Mouse (Mus musculus): Measurements from ENCODE around the gene Lix1l.
"Not testable (repeated sequence)": the region's sequence is repeated elsewhere in the genome, so short reads cannot be mapped to it uniquely, and the experiment has no call there.

The Lix1l gene

GRCm38 (mm10) chr3:96634015-96634414 lies 33.1 kb downstream of the Lix1l start:
- DNase-seq (ENCODE audit: low spot score): no peak

DNA sequence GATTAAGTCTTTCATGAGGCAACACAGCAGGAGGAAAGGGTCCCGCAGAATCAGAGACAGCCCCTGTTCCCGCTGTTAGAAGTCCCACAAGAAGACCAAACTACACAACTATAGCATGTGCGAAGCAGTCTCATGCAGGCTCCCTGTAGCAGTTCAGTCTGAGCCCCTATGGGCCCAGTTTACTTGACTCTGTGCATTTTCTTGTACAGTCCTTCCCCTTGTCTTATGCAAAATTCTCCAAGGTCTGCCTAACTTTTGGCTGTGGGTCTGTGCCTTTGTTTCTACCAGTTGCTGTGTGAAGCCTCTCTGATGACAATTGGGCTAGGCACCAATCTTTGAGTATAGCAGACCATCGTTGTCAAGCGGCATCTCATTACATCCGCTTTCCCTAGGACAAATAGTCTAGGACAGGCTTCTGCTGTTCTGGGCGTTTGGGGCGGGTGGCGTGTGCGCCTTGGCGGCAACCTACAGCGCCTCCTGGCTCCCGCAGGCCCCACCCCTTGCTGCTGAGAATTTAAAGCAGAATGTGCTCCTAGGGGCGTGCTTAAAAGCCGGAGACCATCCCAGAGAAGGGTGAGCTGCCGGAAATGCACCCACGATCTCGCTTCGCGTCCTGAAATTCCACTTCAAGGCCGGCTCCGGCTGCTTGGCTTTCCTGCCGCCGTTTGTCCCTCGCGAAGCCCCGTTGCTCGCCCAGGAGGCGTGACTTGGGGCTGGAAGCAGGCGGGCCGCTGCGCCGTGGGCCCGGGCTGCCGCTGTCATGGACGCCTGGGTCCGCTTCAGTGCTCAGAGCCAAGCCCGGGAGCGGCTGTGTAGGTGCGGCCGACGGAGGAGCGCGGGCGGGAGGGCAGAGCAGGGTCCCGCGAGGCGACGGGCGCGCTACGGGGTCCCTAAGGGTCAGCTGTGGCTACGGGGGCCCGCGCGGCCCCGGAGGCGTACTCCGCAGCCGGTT lies 34.3 kb downstream of the Lix1l start, which contains the start of the genes Pex11b and Gm42957:
Gene Pex11b, plus strand, starts transcription at position 449 of the 952 bp plus-strand sequence.
Gene Gm42957, plus strand, starts transcription at position 547 of the 952 bp plus-strand sequence.
- peak; percentile 78 for DNase-seq (ENCODE audit: low spot score)

DNA sequence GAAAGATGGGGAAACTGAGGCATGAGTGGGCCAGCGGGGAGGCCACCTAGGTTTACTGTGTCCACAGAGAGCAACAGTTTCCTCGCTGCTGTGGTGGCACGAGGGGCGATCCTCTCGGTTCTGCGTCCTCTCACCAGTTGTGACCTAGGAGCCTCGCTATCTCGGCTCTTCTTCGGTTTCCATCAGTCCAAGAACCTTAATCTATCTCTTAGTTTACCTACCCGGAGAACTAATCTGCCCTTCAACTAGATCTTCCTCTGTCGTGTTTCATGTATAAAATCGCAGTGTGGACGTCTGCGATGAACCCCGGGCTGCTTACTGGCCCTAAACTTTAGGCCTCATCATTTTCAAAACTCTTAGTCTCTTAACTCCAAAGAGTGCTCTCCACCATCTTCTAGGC lies 35.0 kb downstream of the Lix1l start:
- peak; percentile 16 for DNase-seq (ENCODE audit: low spot score)

- DNase-seq (ENCODE audit: low spot score): no peak
These were observed 35.5 kb downstream of the Lix1l start for GRCm38 (mm10) chr3:96636448-96636847.

DNA sequence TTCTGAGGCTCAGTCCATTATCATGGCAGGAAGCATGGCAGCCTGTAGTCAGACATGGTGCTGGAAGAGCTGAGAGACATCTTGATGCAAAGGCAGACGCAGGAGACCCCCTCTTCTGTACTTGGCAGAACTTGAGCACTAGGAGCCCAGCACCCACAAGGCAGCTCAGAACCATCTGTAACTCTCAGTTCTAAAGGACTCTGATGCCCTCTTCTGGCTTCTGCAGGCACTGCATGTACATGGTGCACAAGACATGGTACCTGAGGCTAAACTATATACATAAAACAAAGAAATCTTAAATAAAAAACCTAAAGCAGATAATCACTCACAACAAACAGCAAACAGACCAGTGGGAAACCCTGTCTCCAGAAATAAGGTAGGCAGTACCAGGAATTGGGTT lies 38.3 kb downstream of the Lix1l start:
- peak; percentile 59 for DNase-seq (ENCODE audit: low spot score)

- DNase-seq (ENCODE audit: low spot score): peak; percentile 59
These were observed 44.2 kb downstream of the Lix1l start, which contains the start of gene Itga10 for GRCm38 (mm10) chr3:96645018-96645649. Gene Itga10 (plus strand): TSS chr3:96645584.

DNA sequence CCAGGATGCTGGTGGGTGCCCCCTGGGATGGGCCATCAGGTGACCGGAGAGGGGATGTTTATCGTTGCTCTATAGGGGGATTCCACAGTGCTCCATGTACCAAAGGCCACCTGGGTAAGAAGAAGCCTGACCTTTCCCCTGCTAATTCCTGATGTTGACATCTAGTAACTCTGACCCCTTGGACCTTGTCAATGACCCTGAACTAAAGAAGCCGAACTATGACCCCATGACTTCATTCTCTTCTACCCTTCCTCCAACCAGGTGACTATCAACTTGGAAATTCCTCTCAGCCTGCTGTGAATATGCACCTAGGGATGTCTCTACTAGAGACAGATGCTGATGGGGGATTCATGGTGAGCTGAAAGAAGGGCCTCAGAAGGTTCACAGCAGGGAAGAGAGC lies 46.4 kb downstream of the Lix1l start:
- DNase-seq (ENCODE audit: low spot score): no peak

- no peak for DNase-seq (ENCODE audit: low spot score)
These were observed 60.0 kb downstream of the Lix1l start for GRCm38 (mm10) chr3:96660901-96661300.

GRCm38 (mm10) chr3:96662731-96663316 lies 61.9 kb downstream of the Lix1l start:
- DNase-seq (ENCODE audit: low spot score): no peak

GRCm38 (mm10) chr3:96663432-96664239 lies 62.7 kb downstream of the Lix1l start:
- DNase-seq (ENCODE audit: low spot score): peak; percentile 90

GRCm38 (mm10) chr3:96665732-96666363 lies 64.9 kb downstream of the Lix1l start:
- not testable (repeated sequence) for DNase-seq (ENCODE audit: low spot score)

- no peak for DNase-seq (ENCODE audit: low spot score)
These were observed 66.0 kb downstream of the Lix1l start for GRCm38 (mm10) chr3:96666916-96667315.

DNA sequence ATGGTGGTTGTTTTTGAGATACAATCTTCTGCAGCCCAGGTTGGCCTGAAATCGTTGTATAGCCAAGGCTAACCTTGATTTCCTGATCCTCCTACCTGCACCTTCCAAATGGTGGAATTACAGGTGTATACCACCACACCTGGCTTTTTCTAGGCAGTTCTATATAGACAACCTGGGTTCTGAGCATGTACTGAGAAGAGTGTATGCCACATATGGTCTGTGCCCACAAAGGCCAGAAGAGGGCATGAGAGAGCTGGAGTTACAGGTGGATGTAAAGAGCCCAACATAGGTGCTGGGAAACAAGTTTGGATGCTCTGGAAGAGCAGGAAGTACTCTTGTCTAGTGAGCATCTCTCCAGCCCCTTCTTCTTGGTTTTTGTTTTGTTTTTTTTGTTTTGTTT lies 66.4 kb downstream of the Lix1l start:
- no peak for DNase-seq (ENCODE audit: low spot score)

DNA sequence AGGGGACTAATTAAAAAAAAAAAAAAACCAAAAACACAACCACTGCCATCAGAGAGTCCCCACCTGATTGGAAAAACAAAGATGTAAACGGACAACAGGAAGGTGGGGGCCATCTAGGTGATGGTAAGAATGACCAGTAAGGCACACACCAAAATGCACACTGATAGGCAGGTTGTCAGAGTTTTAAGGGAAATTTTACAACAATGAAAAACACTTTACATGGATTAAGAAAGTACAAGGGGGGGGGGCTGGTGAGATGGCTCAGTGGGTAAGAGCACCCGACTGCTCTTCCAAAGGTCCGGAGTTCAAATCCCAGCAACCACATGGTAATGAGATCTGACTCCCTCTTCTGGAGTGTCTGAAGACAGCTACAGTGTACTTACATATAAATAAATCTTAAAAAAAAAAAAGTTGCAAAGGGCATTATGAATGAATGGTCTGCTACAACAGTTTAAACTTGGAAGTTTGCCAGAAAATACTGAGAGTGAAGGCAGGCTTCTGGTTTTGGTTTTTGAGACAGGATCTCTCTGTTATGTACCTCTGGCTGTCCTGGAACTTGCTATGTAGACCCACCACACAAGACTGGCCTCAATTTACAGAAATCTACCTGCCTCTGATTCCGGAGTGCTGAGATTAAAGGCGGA lies 67.6 kb downstream of the Lix1l start:
- peak; percentile 61 for DNase-seq (ENCODE audit: low spot score)

- no peak for DNase-seq (ENCODE audit: low spot score)
These were observed 68.9 kb downstream of the Lix1l start, which contains the start of gene Ankrd35 for GRCm38 (mm10) chr3:96669727-96670468. Gene Ankrd35 (plus strand): TSS chr3:96670131.

- DNase-seq (ENCODE audit: low spot score): no peak
These were observed 70.6 kb downstream of the Lix1l start for GRCm38 (mm10) chr3:96671519-96671918.

GRCm38 (mm10) chr3:96673514-96673913 lies 72.6 kb downstream of the Lix1l start:
- DNase-seq (ENCODE audit: low spot score): no peak

- DNase-seq (ENCODE audit: low spot score): no peak
These were observed 73.5 kb downstream of the Lix1l start for GRCm38 (mm10) chr3:96674442-96674841.

DNA sequence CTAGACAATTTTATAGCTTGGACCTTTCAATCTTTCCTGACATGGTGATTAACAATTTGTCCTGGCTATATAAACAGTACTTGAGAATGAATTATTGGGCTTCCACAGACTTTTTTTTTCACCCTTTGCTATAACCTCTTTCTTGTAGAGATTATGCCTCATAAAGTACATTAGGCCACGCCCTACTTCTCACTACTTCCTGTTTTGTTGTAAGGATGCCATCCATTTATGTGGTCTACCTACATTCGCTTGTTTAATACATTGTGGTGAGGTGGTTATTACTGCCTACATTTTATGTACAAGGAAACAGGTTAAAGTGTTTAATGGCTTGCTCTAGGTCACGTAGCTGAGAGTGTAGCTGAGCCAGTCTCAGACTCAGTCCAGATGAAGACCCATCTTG lies 74.2 kb downstream of the Lix1l start:
- no peak for DNase-seq (ENCODE audit: low spot score)

- no peak for DNase-seq (ENCODE audit: low spot score)
These were observed 74.7 kb downstream of the Lix1l start for GRCm38 (mm10) chr3:96675690-96676089.
